Mouse (Mus musculus) naive thymus-derived CD4-positive, alpha-beta T cell, adult 2 months (primary cell): ENCODE measurements around the gene Atat1.
A peak's percentile ranks its signal among the peaks of the same experiment; 100 is the strongest.

ENCODE experiments used
- DNase-seq: peaks from one replicate; pipeline ENCODE4 v3.0.0-alpha.2; 2011; ENCODE audit warnings: low read depth

The Atat1 gene

GRCm38 (mm10) chr17:35917463-35918251 is 7.8 kb upstream of the Atat1 start:
- DNase-seq = peak; percentile 81

DNA sequence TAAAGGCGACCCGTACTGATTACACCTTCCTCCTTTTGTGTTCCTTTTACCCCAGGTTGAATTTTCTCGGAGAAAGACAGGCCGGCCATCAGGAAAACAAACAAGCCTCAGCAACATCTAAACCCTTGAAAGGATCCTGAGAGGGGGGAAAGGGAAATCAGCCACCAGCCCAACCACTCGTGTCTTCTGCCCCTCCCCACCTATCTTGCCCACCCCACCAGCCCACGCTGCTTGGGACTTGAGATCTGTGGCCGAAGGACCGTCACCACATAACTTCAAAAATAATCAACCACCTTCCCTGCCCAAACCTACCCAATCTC is 7.2 kb upstream of the Atat1 start:
- no peak for DNase-seq

GRCm38 (mm10) chr17:35916297-35917142 is 6.6 kb upstream of the Atat1 start, which contains the start of the genes Mrps18b and Ppp1r10:
Gene Mrps18b, minus strand, starts transcription at chr17:35916389.
Gene Ppp1r10, plus strand, starts transcription at chr17:35916434.
- DNase-seq = peak; percentile 100

GRCm38 (mm10) chr17:35915538-35916296 is 5.8 kb upstream of the Atat1 start:
- peak; percentile 53 for DNase-seq

DNA sequence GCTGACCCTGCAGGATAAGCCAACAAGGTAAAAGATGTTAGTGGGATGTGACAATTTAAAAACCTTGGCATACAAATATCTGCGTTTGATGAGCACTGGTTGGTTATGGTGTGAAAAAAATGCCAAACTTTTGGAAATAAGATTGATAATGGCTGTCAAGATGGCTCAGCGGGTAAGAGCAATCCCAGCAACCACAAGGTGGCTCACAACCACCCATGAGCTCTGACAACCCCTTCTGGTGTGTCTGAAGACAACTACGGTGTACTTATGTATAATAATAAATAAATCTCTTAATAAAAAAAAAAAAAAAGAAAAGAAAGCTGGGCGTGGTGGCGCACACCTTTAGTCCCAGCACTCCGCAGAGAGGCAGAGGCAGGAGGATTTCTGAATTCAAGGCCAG is 5.1 kb upstream of the Atat1 start:
- no peak for DNase-seq

GRCm38 (mm10) chr17:35909186-35909918 is 523 bp downstream of the Atat1 start:
- no peak for DNase-seq

GRCm38 (mm10) chr17:35907609-35908008 is 2.3 kb downstream of the Atat1 start:
- peak; percentile 57 for DNase-seq

GRCm38 (mm10) chr17:35905587-35905986 is 4.3 kb downstream of the Atat1 start:
- no peak for DNase-seq

DNA sequence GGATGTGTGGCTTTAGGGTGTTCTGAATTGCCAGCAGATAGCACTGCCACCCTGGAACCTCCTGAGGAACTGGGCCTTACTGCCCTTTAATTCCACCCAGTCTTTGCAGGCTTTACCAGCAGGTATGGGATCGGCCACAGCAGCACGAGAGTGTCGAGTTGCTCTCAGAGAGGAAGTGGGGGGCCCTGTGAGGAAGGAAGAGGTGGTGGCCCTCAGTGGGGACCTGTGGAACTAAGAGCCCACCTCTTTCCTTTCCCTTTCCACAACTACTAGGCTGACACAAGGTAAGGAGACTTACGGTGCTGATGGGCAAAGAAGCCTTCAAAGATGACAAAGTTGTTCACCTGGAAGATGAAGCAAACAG is 5.9 kb downstream of the Atat1 start:
- no peak for DNase-seq

- DNase-seq = no peak
These were observed 6.4 kb downstream of the Atat1 start for GRCm38 (mm10) chr17:35903343-35903991.

DNA sequence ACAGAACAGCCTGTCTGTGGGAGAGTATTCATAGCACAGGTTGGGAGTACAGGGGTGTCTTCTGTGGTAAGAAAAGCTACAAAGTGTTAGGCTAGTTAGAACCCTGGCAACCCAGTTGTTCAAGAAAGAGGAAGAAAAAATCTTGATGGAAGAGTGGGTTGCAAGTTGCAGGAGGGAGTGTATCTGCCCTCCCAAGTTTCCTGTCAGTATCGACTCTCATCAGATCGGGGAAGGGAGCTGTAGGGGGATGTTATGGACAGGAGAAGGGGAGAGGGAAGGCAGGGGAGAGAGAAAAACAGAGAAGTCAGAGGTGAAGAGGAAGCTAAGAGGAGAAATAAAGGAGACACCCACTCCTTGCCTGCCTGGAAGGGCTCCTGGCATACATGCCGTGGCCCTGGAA is 9.2 kb downstream of the Atat1 start:
- no peak for DNase-seq

DNA sequence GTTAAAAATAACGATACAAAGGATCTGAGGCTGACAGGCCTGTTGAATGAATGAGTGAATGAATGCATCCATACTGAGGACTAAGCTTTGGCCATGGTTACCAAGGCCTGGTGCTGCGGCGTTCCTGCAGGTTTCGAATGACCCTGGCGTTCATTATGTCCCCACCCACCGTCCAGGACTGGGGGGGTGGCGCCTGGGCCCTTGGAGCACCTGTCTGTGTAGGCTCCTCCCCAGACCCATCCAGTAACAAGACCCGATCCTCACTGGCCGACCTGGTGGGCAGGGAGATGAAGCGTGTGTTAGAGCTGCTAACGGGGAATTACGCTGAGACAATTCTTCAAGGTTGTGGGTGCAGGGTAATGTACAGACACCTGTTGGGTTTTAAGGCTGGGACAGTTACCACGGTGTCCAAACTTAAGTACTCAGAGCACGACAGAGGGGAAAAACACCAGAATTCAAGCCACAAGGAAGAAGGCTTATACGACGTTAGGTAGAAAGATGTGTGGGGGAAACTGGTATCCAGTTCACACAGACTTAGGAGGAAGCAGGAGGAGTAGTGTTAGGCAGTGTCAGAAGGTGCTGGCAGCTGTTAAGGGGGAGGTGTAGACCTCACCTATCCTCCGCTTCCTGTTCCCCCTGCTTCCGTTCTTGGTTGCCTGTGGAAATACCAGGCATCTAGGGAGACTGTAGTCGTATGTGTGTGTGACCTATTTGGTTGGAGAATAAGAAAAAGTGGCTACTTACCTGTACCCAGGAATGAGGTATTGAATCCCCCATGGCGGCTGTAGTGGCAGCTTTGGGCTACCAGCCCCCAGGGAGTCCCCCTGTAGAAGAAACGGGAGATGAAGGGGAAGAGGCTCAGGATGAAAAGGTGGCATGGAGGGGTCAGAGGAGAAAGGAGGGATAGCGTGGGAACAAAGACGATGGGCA is 12.0 kb downstream of the Atat1 start:
- DNase-seq = no peak

GRCm38 (mm10) chr17:35896781-35897643 is 12.9 kb downstream of the Atat1 start, which contains the start of gene 2310061I04Rik:
Gene 2310061I04Rik, minus strand, starts transcription at chr17:35897431.
- peak; percentile 97 for DNase-seq

- no peak for DNase-seq
These were observed 22.1 kb downstream of the Atat1 start for GRCm38 (mm10) chr17:35887725-35888124.

GRCm38 (mm10) chr17:35883777-35884176 is 26.1 kb downstream of the Atat1 start:
- no peak for DNase-seq

DNA sequence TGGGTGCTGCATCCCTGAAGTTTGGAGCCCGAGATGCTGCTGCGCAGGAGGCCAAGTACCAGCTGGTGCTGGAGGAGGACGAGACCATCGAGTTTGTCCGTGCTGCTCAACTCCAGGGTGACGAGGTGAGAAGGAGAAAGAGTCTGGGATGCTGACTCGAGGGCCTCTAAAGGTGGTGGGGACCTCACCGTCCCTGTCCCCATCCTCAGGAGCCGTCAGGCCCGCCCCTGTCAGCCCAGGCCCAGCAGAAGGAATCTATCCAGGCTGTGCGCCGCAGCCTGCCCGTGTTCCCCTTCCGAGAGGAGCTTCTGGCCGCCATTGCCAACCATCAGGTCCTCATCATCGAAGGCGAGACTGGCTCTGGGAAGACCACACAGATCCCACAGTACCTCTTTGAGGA is 27.0 kb downstream of the Atat1 start:
- no peak for DNase-seq

GRCm38 (mm10) chr17:35879245-35880057 is 30.4 kb downstream of the Atat1 start, which contains the start of gene Dhx16:
Gene Dhx16, plus strand, starts transcription at chr17:35879819.
- peak; percentile 97 for DNase-seq

DNA sequence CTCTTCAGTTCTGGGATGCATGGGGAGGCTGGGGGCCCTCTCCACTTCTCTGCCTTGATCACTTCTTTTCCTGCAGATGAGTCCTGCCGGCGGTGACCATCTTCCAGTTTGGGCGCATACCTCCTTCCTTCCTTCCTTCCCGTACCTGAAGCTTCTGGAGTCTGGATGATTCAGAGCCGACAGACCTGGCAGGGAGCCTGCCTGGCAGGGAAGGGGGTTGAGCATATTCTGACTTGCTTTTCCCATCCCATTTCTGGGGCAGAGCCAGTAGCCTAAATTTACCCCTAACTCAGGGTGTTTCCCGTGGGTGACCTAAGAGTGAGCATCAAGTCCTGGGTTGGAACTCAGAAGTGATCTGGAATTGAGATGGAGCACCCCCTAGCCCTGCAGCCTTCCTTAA is 35.2 kb downstream of the Atat1 start:
- no peak for DNase-seq
